Mouse (Mus musculus) left cerebral cortex, adult 2 months (tissue): ENCODE measurements around the gene Disp2. TPM values are rescaled to one million over a fixed set of nuclear protein-coding genes. Genes with fewer than 3 reads are reported as not detected.

Experiments used
- DNase-seq, 2 experiments: peaks; one replicate each; pipeline ENCODE4 v3.0.0; 2021 to 2022; ENCODE audit warnings: low spot score in 2 of 2, mixed read lengths in 1 of 2; ENCODE audit errors: extremely low spot score in 1 of 2
- H3K27ac ChIP-seq: fragments of 200-600 bp; 2 replicates; pipeline ENCODE4 v1.8.1; 2022
- H3K4me3 ChIP-seq: fragments of 200-600 bp; 2 replicates; pipeline ENCODE4 v1.8.1; 2022
- CTCF ChIP-seq: fragments of 200-600 bp; IDR thresholded peaks from 2 replicates; pipeline ENCODE4 v1.8.1; 2022; ENCODE audit warnings: antibody characterized with exemption, mild to moderate bottlenecking, moderate library complexity
- intact Hi-C: fragments of 180-260 bp; cut with DNase I; formaldehyde crosslinking; loops from one replicate; pipeline ENCODE4 v1.15.1; 2025
- total RNA-seq, 2 experiments: library from RNA; stranded (reverse); gene quantifications; 2 replicates each; pipeline ENCODE4 v1.2.3; 2021

Disp2 gene
- total RNA-seq, 2 experiments from 2014 or later: 197 to 209 TPM

DNA sequence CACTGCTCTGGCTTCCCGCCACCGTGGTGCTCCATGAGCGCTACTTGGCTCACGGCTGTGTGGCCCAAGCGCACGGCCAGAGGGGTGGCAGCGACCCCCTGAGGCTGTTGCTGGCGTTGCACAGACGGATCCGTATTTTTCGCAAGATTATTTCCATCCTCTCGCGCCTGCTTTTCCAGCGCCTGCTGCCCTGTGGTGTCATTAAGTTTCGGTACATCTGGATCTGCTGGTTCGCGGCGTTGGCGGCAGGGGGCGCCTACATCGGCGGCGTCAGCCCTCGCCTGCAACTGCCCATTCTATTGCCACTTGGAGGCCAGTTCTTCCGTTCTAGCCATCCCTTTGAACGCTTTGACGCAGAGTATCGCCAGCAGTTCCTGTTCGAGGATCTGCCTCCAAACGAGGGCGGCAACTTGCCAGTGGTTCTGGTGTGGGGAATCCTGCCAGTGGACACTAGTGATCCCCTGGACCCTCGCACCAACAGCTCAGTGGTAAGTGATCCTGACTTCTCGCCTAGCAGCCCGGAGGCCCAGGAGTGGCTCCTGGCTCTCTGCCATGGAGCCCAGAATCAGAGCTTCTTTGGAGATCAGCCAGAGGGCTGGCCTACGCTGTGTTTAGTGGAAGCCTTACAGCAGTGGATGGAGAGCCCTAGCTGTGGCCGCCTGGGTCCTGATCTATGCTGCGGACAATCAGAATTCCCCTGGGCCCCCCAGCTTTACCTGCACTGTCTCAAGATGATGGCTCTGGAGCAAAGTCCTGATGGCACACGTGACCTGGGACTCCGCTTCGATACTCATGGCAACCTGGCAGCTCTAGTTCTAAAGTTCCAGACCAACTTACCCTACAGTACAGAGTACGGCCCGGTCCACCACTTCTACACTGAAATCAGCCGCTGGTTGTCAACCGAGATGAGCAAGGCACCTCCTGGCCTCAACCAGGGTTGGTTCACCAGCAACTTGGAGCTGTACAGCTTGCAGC, 11.3 kb downstream of the Disp2 start:
- DNase-seq: peak; percentile 53 to 62
- Histone ChIP-seq H3K27ac (no peak overlapping the region), H3K4me3 (no peak overlapping the region)
- peak; percentile 70 for TF ChIP-seq CTCF
- intact Hi-C loops: no loop called here

GRCm38 (mm10) chr2:118791591-118792258, 12.2 kb downstream of the Disp2 start:
- intact Hi-C loops: no loop called here
- H3K27ac ChIP-seq: no peak overlapping the region
- DNase-seq: no peak
- no peak overlapping the region for H3K4me3 ChIP-seq
- TF ChIP-seq CTCF: no peak

DNA sequence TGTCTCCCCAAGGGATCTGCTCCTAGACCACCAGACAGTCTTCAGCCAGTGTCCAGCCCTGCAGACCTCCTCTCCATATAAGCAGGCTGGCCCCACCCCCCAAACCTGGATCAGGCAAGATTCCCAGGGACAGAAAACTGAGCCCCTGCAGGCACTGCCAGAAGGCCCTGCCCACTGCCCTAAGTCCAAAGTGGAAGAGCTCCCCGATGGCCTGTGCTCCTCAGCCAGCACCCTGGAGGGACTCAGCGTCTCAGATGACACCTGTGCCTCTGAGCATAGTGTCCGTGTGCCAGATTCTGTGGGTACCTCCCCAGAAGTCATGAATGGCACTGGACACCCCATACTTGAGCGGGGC, 12.7 kb downstream of the Disp2 start:
- no peak for DNase-seq
- H3K27ac ChIP-seq: no peak overlapping the region
- H3K4me3 ChIP-seq: no peak overlapping the region
- TF ChIP-seq CTCF: no peak
- intact Hi-C loops: no loop called here

DNA sequence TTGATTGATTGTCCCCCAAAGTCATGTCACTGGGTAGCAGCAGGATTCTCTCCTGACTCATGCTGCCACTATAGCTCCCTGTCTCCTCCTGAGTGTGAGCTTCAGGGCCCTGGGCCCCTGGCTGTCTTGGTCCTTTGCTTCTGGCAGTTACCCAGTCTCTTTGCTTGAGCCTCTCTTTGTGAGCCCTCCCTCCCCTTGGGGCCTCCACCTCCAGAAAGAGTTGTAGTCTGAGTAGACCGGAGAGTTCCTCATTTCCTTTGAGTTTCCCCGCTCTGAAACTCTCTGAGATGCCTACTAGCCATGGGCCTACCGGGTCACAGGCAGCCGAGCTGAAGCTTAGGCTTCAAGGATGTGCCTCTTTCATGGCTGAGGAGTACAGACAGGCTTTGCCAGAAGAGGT, 14.1 kb downstream of the Disp2 start:
- intact Hi-C loops: no loop called here
- H3K4me3 ChIP-seq: no peak overlapping the region
- no peak overlapping the region for H3K27ac ChIP-seq
- no peak for TF ChIP-seq CTCF
- DNase-seq: no peak

GRCm38 (mm10) chr2:118802542-118803118, 23.1 kb downstream of the Disp2 start:
- Histone ChIP-seq H3K4me3 (no peak overlapping the region), H3K27ac (no peak overlapping the region)
- TF ChIP-seq CTCF: no peak
- intact Hi-C loops: no loop called here
- no peak for DNase-seq

DNA sequence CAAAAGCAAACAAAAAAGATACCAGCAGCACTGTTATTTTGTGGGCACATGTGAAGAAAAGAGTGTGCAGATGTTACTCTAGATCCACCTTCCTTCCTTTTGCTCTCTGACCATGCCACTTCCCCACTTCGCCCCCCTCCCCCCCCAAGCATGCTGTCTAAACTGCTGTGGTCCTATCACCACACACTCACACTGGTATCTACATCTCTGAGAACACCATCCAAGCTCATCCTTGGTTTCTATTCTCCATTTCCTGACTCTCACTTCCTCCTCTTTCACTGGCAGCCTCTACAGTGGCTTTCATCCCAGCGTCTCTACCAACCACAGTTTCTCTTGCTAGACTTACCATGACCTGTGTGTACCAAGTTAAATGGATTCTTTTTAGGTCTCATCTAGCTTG, 25.0 kb downstream of the Disp2 start:
- H3K27ac ChIP-seq: no peak overlapping the region
- H3K4me3 ChIP-seq: no peak overlapping the region
- DNase-seq: no peak
- TF ChIP-seq CTCF: no peak
- intact Hi-C loops: no loop called here

GRCm38 (mm10) chr2:118805137-118805536, 25.6 kb downstream of the Disp2 start:
- no peak overlapping the region for H3K27ac ChIP-seq
- no peak for DNase-seq
- no peak overlapping the region for H3K4me3 ChIP-seq
- intact Hi-C loops: no loop called here
- TF ChIP-seq CTCF: no peak

- H3K27ac ChIP-seq: no peak overlapping the region
- DNase-seq: no peak
- intact Hi-C loops: no loop called here
- H3K4me3 ChIP-seq: no peak overlapping the region
- no peak for TF ChIP-seq CTCF
Measured at GRCm38 (mm10) chr2:118805756-118806155, 26.2 kb downstream of the Disp2 start.

- no peak overlapping the region for H3K27ac ChIP-seq
- intact Hi-C loops: no loop called here
- no peak overlapping the region for H3K4me3 ChIP-seq
- DNase-seq: peak in 1 of 2 experiments; percentile 17
- no peak for TF ChIP-seq CTCF
Measured at GRCm38 (mm10) chr2:118806860-118807259, 27.3 kb downstream of the Disp2 start.

- intact Hi-C loops: loop anchor here (5.0 kb wide), 1 partner anchor 51 kb away; the partner anchor contains the start of gene Ivd
- no peak for TF ChIP-seq CTCF
- H3K27ac ChIP-seq: no peak overlapping the region
Measured at GRCm38 (mm10) chr2:118810861-118811260, 31.3 kb downstream of the Disp2 start.

GRCm38 (mm10) chr2:118812724-118813123, 33.2 kb downstream of the Disp2 start:
- H3K4me3 ChIP-seq: no peak overlapping the region
- intact Hi-C loops: loop anchor here (5.0 kb wide), 1 partner anchor 50 kb away; the partner anchor contains the start of gene Ivd
- TF ChIP-seq CTCF: no peak
- H3K27ac ChIP-seq: no peak overlapping the region
- DNase-seq: no peak

More at GRCm38 (mm10) chr2:118810861-118811260, 31.3 kb downstream of the Disp2 start:
- no peak overlapping the region for H3K4me3 ChIP-seq
- no peak for DNase-seq
